Comparison of ENCODE assay signal across 8 mouse cellular contexts in genomic region chr15:8629317-8629831, GRCm38 (mm10).
DNase-seq lines count a peak whose midpoint lies in the region; ATAC-seq and TF ChIP-seq lines count a peak whose summit lies in the region.

No protein-coding gene starts in this region.

- peak overlapping the region; percentile 26; the same call in 1 of the 2 replicates for H3K9ac ChIP-seq in embryonic facial prominence, embryonic 15.5 days
- H3K9ac ChIP-seq in heart, embryonic 12.5 days: peak overlapping the region; percentile 71
- peak overlapping the region; percentile 44 for H3K9ac ChIP-seq in kidney, embryonic 15.5 days
- peak overlapping the region; percentile 51 for H3K9ac ChIP-seq in limb, embryonic 14.5 days (ENCODE audit: low read depth, low read length, severe bottlenecking)
- peak overlapping the region; percentile 52 for H3K9ac ChIP-seq in midbrain, embryonic 14.5 days (replicated peaks; ENCODE audit: low read length)
- no peak overlapping the region for H3K9ac ChIP-seq in stomach, embryonic 15.5 days

- H3K36me3 ChIP-seq in embryonic facial prominence, embryonic 15.5 days: no peaks in the 10 kb centered on the region
- H3K36me3 ChIP-seq in heart, embryonic 12.5 days: no peaks in the 10 kb centered on the region
- no peaks in the 10 kb centered on the region for H3K36me3 ChIP-seq in kidney, embryonic 15.5 days
- H3K36me3 ChIP-seq in limb, embryonic 14.5 days (ENCODE audit: control insufficient read depth, insufficient read depth, low read length): no peaks in the 10 kb centered on the region
- H3K36me3 ChIP-seq in midbrain, embryonic 14.5 days (ENCODE audit: control insufficient read depth, insufficient read depth, low read length): no peaks in the 10 kb centered on the region
- no peaks in the 10 kb centered on the region for H3K36me3 ChIP-seq in stomach, embryonic 15.5 days

- no peak overlapping the region for H3K4me3 ChIP-seq in bone marrow macrophage, adult 2 months (ENCODE audit: insufficient read depth, low read length)
- peak overlapping the region; percentile 41 for H3K4me3 ChIP-seq in embryonic facial prominence, embryonic 15.5 days (replicated peaks)
- H3K4me3 ChIP-seq in heart, embryonic 12.5 days: peak overlapping the region; percentile 46
- peak overlapping the region; percentile 45 for H3K4me3 ChIP-seq in kidney, embryonic 15.5 days (replicated peaks)
- peak overlapping the region; percentile 37 for H3K4me3 ChIP-seq in limb, embryonic 14.5 days (replicated peaks; ENCODE audit: low read length)
- H3K4me3 ChIP-seq in midbrain, embryonic 14.5 days (replicated peaks; ENCODE audit: low read depth, low read length): peak overlapping the region; percentile 39
- peak overlapping the region; percentile 39 for H3K4me3 ChIP-seq in stomach, embryonic 15.5 days (replicated peaks)

- under 1% methylated on average over 13 of the region's 13 CpGs for WGBS in embryonic facial prominence, embryonic 15.5 days
- WGBS in heart, embryonic 12.5 days: under 1% methylated on average over 13 of the region's 13 CpGs
- WGBS in kidney, embryonic 15.5 days: under 1% methylated on average over 13 of the region's 13 CpGs
- WGBS in limb, embryonic 14.5 days: under 1% methylated on average over 13 of the region's 13 CpGs
- WGBS in midbrain, embryonic 14.5 days: under 1% methylated on average over 13 of the region's 13 CpGs
- WGBS in stomach, embryonic 15.5 days: under 1% methylated on average over 13 of the region's 13 CpGs

- no peaks in the 10 kb centered on the region for H3K9me3 ChIP-seq in embryonic facial prominence, embryonic 15.5 days (replicated peaks)
- H3K9me3 ChIP-seq in heart, embryonic 12.5 days (replicated peaks): no peaks in the 10 kb centered on the region
- no peaks in the 10 kb centered on the region for H3K9me3 ChIP-seq in kidney, embryonic 15.5 days (replicated peaks)
- no peaks in the 10 kb centered on the region for H3K9me3 ChIP-seq in limb, embryonic 14.5 days (ENCODE audit: control insufficient read depth, low read length)
- no peaks in the 10 kb centered on the region for H3K9me3 ChIP-seq in midbrain, embryonic 14.5 days (ENCODE audit: control insufficient read depth, low read length)
- no peaks in the 10 kb centered on the region for H3K9me3 ChIP-seq in stomach, embryonic 15.5 days

- peak; percentile 89 for ATAC-seq in embryonic facial prominence, embryonic 15.5 days (ENCODE audit: insufficient number of reproducible peaks, low FRiP score, low TSS enrichment, low read depth)
- peak; percentile 86 for ATAC-seq in heart, embryonic 12.5 days (ENCODE audit: insufficient number of reproducible peaks, low FRiP score)
- ATAC-seq in kidney, embryonic 15.5 days (replicated peaks; ENCODE audit: low FRiP score): peak; percentile 91
- peak; percentile 88 for ATAC-seq in limb, embryonic 14.5 days (ENCODE audit: low FRiP score, low read depth)
- peak; percentile 89 for ATAC-seq in midbrain, embryonic 14.5 days (ENCODE audit: low FRiP score, low TSS enrichment)
- ATAC-seq in stomach, embryonic 15.5 days (ENCODE audit: insufficient read depth, low FRiP score, low read depth): peak; percentile 79

- peak overlapping the region; percentile 78 for H3K4me2 ChIP-seq in embryonic facial prominence, embryonic 15.5 days (replicated peaks)
- H3K4me2 ChIP-seq in heart, embryonic 12.5 days: peak overlapping the region; percentile 81
- peak overlapping the region; percentile 90 for H3K4me2 ChIP-seq in kidney, embryonic 15.5 days
- peak overlapping the region; percentile 77 for H3K4me2 ChIP-seq in limb, embryonic 14.5 days (replicated peaks; ENCODE audit: low read depth, low read length, severe bottlenecking)
- peak overlapping the region; percentile 84 for H3K4me2 ChIP-seq in midbrain, embryonic 14.5 days (ENCODE audit: low read length)
- H3K4me2 ChIP-seq in stomach, embryonic 15.5 days: peak overlapping the region; percentile 79

- H3K27ac ChIP-seq in bone marrow macrophage, adult 2 months (ENCODE audit: insufficient read depth, low read depth, low read length): no peak overlapping the region
- peak overlapping the region; percentile 78 for H3K27ac ChIP-seq in embryonic facial prominence, embryonic 15.5 days (replicated peaks)
- no peak overlapping the region for H3K27ac ChIP-seq in heart, embryonic 12.5 days (ENCODE audit: poor library complexity, severe bottlenecking)
- H3K27ac ChIP-seq in kidney, embryonic 15.5 days: no peak overlapping the region; the same call in 1 of the 2 replicates
- peak overlapping the region; percentile 50; the same call in 1 of the 2 replicates for H3K27ac ChIP-seq in limb, embryonic 14.5 days (replicated peaks; ENCODE audit: low read depth, low read length)
- H3K27ac ChIP-seq in midbrain, embryonic 14.5 days (replicated peaks; ENCODE audit: low read depth, low read length): peak overlapping the region; percentile 50; the same call in 1 of the 2 replicates
- H3K27ac ChIP-seq in stomach, embryonic 15.5 days: no peak overlapping the region

- no peaks in the 10 kb centered on the region for H3K27me3 ChIP-seq in embryonic facial prominence, embryonic 15.5 days
- no peaks in the 10 kb centered on the region for H3K27me3 ChIP-seq in heart, embryonic 12.5 days (replicated peaks)
- peaks cover 9% of the 10 kb centered on the region for H3K27me3 ChIP-seq in kidney, embryonic 15.5 days
- peaks cover 10% of the 10 kb centered on the region for H3K27me3 ChIP-seq in limb, embryonic 14.5 days (ENCODE audit: control insufficient read depth, insufficient read depth, low read length)
- H3K27me3 ChIP-seq in midbrain, embryonic 14.5 days (ENCODE audit: control insufficient read depth, insufficient read depth, low read length): peaks cover 13% of the 10 kb centered on the region; the same call in 1 of the 2 replicates
- H3K27me3 ChIP-seq in stomach, embryonic 15.5 days (replicated peaks): 0 out of 2 replicates have a peak, but pooled peaks cover 4% of the 10 kb centered on the region

- no peaks in the 10 kb centered on the region for H3K4me1 ChIP-seq in bone marrow macrophage, adult 2 months (ENCODE audit: control insufficient read depth, insufficient read depth, low read length)
- peaks cover 19% of the 10 kb centered on the region for H3K4me1 ChIP-seq in embryonic facial prominence, embryonic 15.5 days
- H3K4me1 ChIP-seq in heart, embryonic 12.5 days (replicated peaks): peaks cover 14% of the 10 kb centered on the region
- peaks cover 29% of the 10 kb centered on the region for H3K4me1 ChIP-seq in kidney, embryonic 15.5 days
- H3K4me1 ChIP-seq in limb, embryonic 14.5 days (ENCODE audit: control insufficient read depth, insufficient read depth, low read length): peaks cover 12% of the 10 kb centered on the region
- peaks cover 7% of the 10 kb centered on the region; the same call in 1 of the 2 replicates for H3K4me1 ChIP-seq in midbrain, embryonic 14.5 days (ENCODE audit: control insufficient read depth, insufficient read depth, low read length)
- H3K4me1 ChIP-seq in stomach, embryonic 15.5 days: peaks cover 9% of the 10 kb centered on the region; the same call in 1 of the 2 replicates

- TF ChIP-seq CTCF in bone marrow macrophage, adult 2 months (IDR thresholded peaks at IDR 0.05; ENCODE audit: low read depth, low read length): 0 out of 2 replicates have a peak, but pooled peaks have one; percentile 40

- peak; percentile 29 for DNase-seq in 416B (ENCODE audit: low read depth)
- peak; percentile 88 for DNase-seq in limb, embryonic 14.5 days (ENCODE audit: low spot score)
- DNase-seq in midbrain, embryonic 14.5 days: peak; percentile 90

- TF ChIP-seq POLR2A in bone marrow macrophage, adult 2 months (IDR thresholded peaks at IDR 0.05; ENCODE audit: borderline replicate concordance, low read depth, low read length): no peak
- TF ChIP-seq POLR2A in limb, embryonic 14.5 days (IDR thresholded peaks at IDR 0.05; ENCODE audit: borderline replicate concordance, extremely low read depth, insufficient read depth, insufficient read length): no peak

Comparison
In these comparisons a context has a peak if more than half of its experiments do, and no peak if none do; other contexts are left out.
1. DNase-seq: peak in every context shown above with its lines; median percentile 90 in midbrain, embryonic 14.5 days; 88 in limb, embryonic 14.5 days; 29 in 416B.
2. H3K27ac ChIP-seq: peak in embryonic facial prominence, embryonic 15.5 days (single experiment), limb, embryonic 14.5 days (single experiment) and midbrain, embryonic 14.5 days (single experiment); none in bone marrow macrophage, adult 2 months (single experiment), heart, embryonic 12.5 days (single experiment), kidney, embryonic 15.5 days (single experiment) and stomach, embryonic 15.5 days (single experiment).
3. Peak in every context shown above with its lines, with median percentiles within 50 percentile points of each other: ATAC-seq and H3K4me2 ChIP-seq.